Mouse (Mus musculus): ENCODE results near the gene Acnat1. TPM values are rescaled to one million over a fixed set of nuclear protein-coding genes. Genes with fewer than 3 reads are reported as not detected.
"Not testable (repeated sequence)": the region's sequence is repeated elsewhere in the genome, so short reads cannot be mapped to it uniquely, and the experiment has no call there.

The Acnat1 gene
- polyA plus RNA-seq, 1 experiment from 2014 or later: not detected

- WGBS: 85% methylated on average over 2 of the region's 2 CpGs
- H3K4me1 ChIP-seq; H3K9me3 ChIP-seq (replicated peaks); H3K27ac ChIP-seq; H3K36me3 ChIP-seq; DNase-seq (ENCODE audit: low spot score); H3K4me3 ChIP-seq; H3K27me3 ChIP-seq (ENCODE audit: low read depth, poor library complexity, severe bottlenecking): not testable (repeated sequence)
These were observed 63.6 kb downstream of the Acnat1 start for GRCm38 (mm10) chr4:49410151-49410550.

DNA sequence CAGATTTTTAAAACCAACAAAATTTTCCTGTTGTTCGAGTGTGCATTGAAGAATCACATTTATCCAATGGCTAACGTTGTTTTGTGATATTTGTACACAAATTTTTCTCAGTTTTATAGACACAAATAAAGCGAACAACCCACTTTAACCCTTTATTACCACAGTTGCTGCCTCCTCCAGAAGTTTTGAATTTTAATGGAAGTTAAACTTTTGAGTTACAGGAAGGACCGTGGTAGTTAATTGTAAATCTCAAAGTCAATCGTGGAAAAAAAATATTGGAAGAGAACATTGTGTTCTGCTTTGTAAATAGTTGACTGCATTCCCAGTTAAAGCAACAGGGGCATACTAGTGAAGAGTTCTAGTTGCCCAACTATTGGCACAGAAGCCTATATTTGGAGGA lies 65.8 kb downstream of the Acnat1 start, which contains the start of gene Acnat2:
Acnat2 (minus strand) TSS at position 195 of the 400 bp plus-strand sequence.
- not testable (repeated sequence) for H3K27ac ChIP-seq; H3K9me3 ChIP-seq (replicated peaks); H3K4me3 ChIP-seq; H3K27me3 ChIP-seq (ENCODE audit: low read depth, poor library complexity, severe bottlenecking); H3K36me3 ChIP-seq; H3K4me1 ChIP-seq; DNase-seq (ENCODE audit: low spot score)
- WGBS: 88% methylated on average over 5 of the region's 5 CpGs

Other genes with a start within 250 kb of the Acnat1 start
- not detected in 2 replicates for gene Acnat2, start 65.8 kb downstream of the Acnat1 start, polyA plus RNA-seq (2016; fragmentation: Nextera tagmentation; extraction: Ambion mirVana)
- 0.11 and 0.21 TPM in 2 replicates for gene Baat, start 32.6 kb upstream of the Acnat1 start, polyA plus RNA-seq (2016; fragmentation: Nextera tagmentation; extraction: Ambion mirVana)
- 79.6 and 86.6 TPM in 2 replicates for gene Mrpl50, start 47.2 kb upstream of the Acnat1 start, polyA plus RNA-seq (2016; fragmentation: Nextera tagmentation; extraction: Ambion mirVana)
- gene Zfp189, start 47.3 kb upstream of the Acnat1 start, polyA plus RNA-seq (2016; fragmentation: Nextera tagmentation; extraction: Ambion mirVana): 8.8 and 11.3 TPM in 2 replicates
- not detected in 2 replicates for gene Aldob, start 75.6 kb upstream of the Acnat1 start, polyA plus RNA-seq (2016; fragmentation: Nextera tagmentation; extraction: Ambion mirVana)
- 7.2 and 10.9 TPM in 2 replicates for gene Tmem246, start 124.0 kb upstream of the Acnat1 start, polyA plus RNA-seq (2016; fragmentation: Nextera tagmentation; extraction: Ambion mirVana)
- gene Rnf20, start 158.1 kb upstream of the Acnat1 start, polyA plus RNA-seq (2016; fragmentation: Nextera tagmentation; extraction: Ambion mirVana): 44.9 and 50.5 TPM in 2 replicates
- gene Ppp3r2, start 208.1 kb upstream of the Acnat1 start, polyA plus RNA-seq (2016; fragmentation: Nextera tagmentation; extraction: Ambion mirVana): 0.05 TPM in 1 of 2 replicates, not detected in the other

Data from limb, embryonic 10.5 days (tissue).